ENCODE assay signal across 8 mouse cellular contexts in genomic region chr13:43498849-43499248, GRCm38 (mm10). TPM values are rescaled to one million over a fixed set of nuclear protein-coding genes. Genes with fewer than 3 reads are reported as not detected.
A peak's percentile ranks its signal among the peaks of the same experiment; 100 is the strongest.
DNase-seq lines count a peak whose midpoint lies in the region; ATAC-seq lines count a peak whose summit lies in the region.
"Had no signal": no experiment of that assay in that cellular context is flagged by ENCODE, and none has a peak within 500 bp of the region (broad histone marks: within the 10 kb centered on the region; RNA-seq: fewer than 3 reads in every experiment).

No protein-coding gene starts in this region.

- H3K9ac ChIP-seq in heart, embryonic 16.5 days (ENCODE audit: low read length), result no peak overlapping the region
- H3K9ac ChIP-seq in heart, embryonic 11.5 days (ENCODE audit: low read depth, low read length), result no peak overlapping the region
- H3K9ac ChIP-seq: liver, embryonic 15.5 days had no signal

- H3K4me1 ChIP-seq in heart, embryonic 16.5 days (ENCODE audit: control insufficient read depth, insufficient read depth, low read length), result peaks cover 9% of the 10 kb centered on the region
- no peaks in the 10 kb centered on the region for H3K4me1 ChIP-seq in heart, embryonic 11.5 days (ENCODE audit: control insufficient read depth, insufficient read depth, low read length)

- H3K4me3 ChIP-seq in heart, embryonic 16.5 days (ENCODE audit: low read length), result no peak overlapping the region
- no peak overlapping the region for H3K4me3 ChIP-seq in heart, embryonic 11.5 days (ENCODE audit: low read depth, low read length)
- H3K4me3 ChIP-seq: liver, embryonic 15.5 days had no signal

- H3K9me3 ChIP-seq in heart, embryonic 16.5 days (replicated peaks; ENCODE audit: control insufficient read depth, low read length), result no peaks in the 10 kb centered on the region
- no peaks in the 10 kb centered on the region for H3K9me3 ChIP-seq in heart, embryonic 11.5 days (replicated peaks; ENCODE audit: control insufficient read depth, low read length)

- no peak overlapping the region for H3K27ac ChIP-seq in heart, embryonic 16.5 days (ENCODE audit: low read length)
- H3K27ac ChIP-seq in heart, embryonic 11.5 days (ENCODE audit: low read depth, low read length), result no peak overlapping the region
- H3K27ac ChIP-seq: liver, embryonic 15.5 days had no signal

- intact Hi-C loops in gastrocnemius, postnatal 14 days (cut with DNase I; ENCODE audit: low total_unique reads), result no loop called here

- 53% methylated on average over 14 of the region's 14 CpGs for WGBS in heart, embryonic 16.5 days
- 68% methylated on average over 14 of the region's 14 CpGs for whole genome bisulfite sequencing in heart, embryonic 11.5 days (ENCODE audit: insufficient replicate concordance)

- no peaks in the 10 kb centered on the region for H3K27me3 ChIP-seq in heart, embryonic 16.5 days (ENCODE audit: control insufficient read depth, insufficient read depth, low read length)
- no peaks in the 10 kb centered on the region for H3K27me3 ChIP-seq in heart, embryonic 11.5 days (ENCODE audit: control insufficient read depth, insufficient read depth, low read length)
- H3K27me3 ChIP-seq: liver, embryonic 15.5 days had no signal

- peak; percentile 44 for DNase-seq in gastrocnemius, postnatal 14 days
- peak; percentile 58 for DNase-seq in kidney, adult 9 months
- DNase-seq in lung, postnatal 36 days, result peak; percentile 60
- DNase-seq in thymus, postnatal 10 days (ENCODE audit: low spot score in 2 of 2), result no peak
- DNase-seq in thymus, postnatal 0 days (ENCODE audit: low spot score), result no peak

- no peaks in the 10 kb centered on the region for H3K36me3 ChIP-seq in heart, embryonic 16.5 days (ENCODE audit: control insufficient read depth, insufficient read depth)
- H3K36me3 ChIP-seq in heart, embryonic 11.5 days (ENCODE audit: control insufficient read depth, insufficient read depth, low read length), result no peaks in the 10 kb centered on the region
- H3K36me3 ChIP-seq: liver, embryonic 15.5 days had no signal

- ATAC-seq in heart, embryonic 16.5 days (replicated peaks; ENCODE audit: extremely low read depth, insufficient read depth, low FRiP score), result peak; percentile 62
- no peak for ATAC-seq in heart, embryonic 11.5 days (replicated peaks; ENCODE audit: insufficient number of reproducible peaks, low FRiP score, low TSS enrichment)

- no peak overlapping the region; the same call in 1 of the 2 replicates for H3K4me2 ChIP-seq in heart, embryonic 16.5 days (ENCODE audit: low read depth, low read length)
- no peak overlapping the region for H3K4me2 ChIP-seq in heart, embryonic 11.5 days
- H3K4me2 ChIP-seq: liver, embryonic 15.5 days had no signal

RNA-seq across cellular contexts. Expression of gene Ranbp9, which starts 17.8 kb away (rescaled TPM):
- 8.0 and 8.1 TPM in 2 replicates for polyA plus RNA-seq in heart, embryonic 16.5 days (2015; fragmentation: Nextera tagmentation; extraction: Ambion mirVana)
- polyA plus RNA-seq in heart, embryonic 11.5 days (2014; fragmentation: Nextera tagmentation; extraction: Ambion mirVana), result 8.8 and 12.2 TPM in 2 replicates
- total RNA-seq in gastrocnemius, postnatal 14 days (2021), result 10 to 100 TPM; 33.5 to 36.1 TPM
- polyA plus RNA-seq in thymus, postnatal 0 days (2015; fragmentation: Nextera tagmentation; extraction: Ambion mirVana), result 13.1 and 15.3 TPM in 2 replicates

Comparison
In these comparisons a context has a peak if more than half of its experiments do, and no peak if none do; other contexts are left out.
1. DNase-seq: peak in gastrocnemius, postnatal 14 days (single experiment), kidney, adult 9 months (single experiment) and lung, postnatal 36 days (single experiment); none in thymus, postnatal 10 days (0 of 2) and thymus, postnatal 0 days (single experiment).